Mouse (Mus musculus) small intestine, adult 2 months (tissue): ENCODE measurements around the gene Prtg. TPM values are rescaled to one million over a fixed set of nuclear protein-coding genes. Genes with fewer than 3 reads are reported as not detected.

Experiments used
- H3K27ac ChIP-seq: fragments of 200-500 bp; 2 replicates; pipeline ENCODE4 v1.5.1; 2012; ENCODE audit warnings: low read depth, low read length, control low read depth, inconsistent platforms; ENCODE audit not compliant: insufficient read depth
- H3K27me3 ChIP-seq: fragments of 200-500 bp; 2 replicates; pipeline ENCODE4 v1.6.1; 2012; ENCODE audit warnings: mild to moderate bottlenecking, moderate library complexity, low read length, inconsistent platforms; ENCODE audit not compliant: control insufficient read depth, insufficient read depth
- H3K36me3 ChIP-seq: fragments of 200-500 bp; 2 replicates; pipeline ENCODE4 v1.6.1; 2012; ENCODE audit warnings: mild to moderate bottlenecking, low read length, control low read depth, inconsistent platforms; ENCODE audit not compliant: control insufficient read depth, insufficient read depth
- H3K4me1 ChIP-seq: fragments of 200-500 bp; 2 replicates; pipeline ENCODE4 v1.6.1; 2012; ENCODE audit warnings: low read length, inconsistent platforms, mixed read lengths; ENCODE audit not compliant: control insufficient read depth, insufficient read depth, insufficient read length
- H3K4me3 ChIP-seq: fragments of 200-500 bp; 2 replicates; pipeline ENCODE4 v1.5.1; 2012; ENCODE audit warnings: low read depth, mild to moderate bottlenecking, control low read depth, inconsistent platforms, low read length, moderate library complexity
- CTCF ChIP-seq: fragments of 200-500 bp; IDR thresholded peaks from 2 replicates; pipeline ENCODE4 v1.5.1; 2012; ENCODE audit warnings: low read depth, mild to moderate bottlenecking, control low read depth, inconsistent platforms, low read length, moderate library complexity, mixed read lengths; ENCODE audit not compliant: insufficient replicate concordance, insufficient read length; ENCODE audit errors: extremely low read depth
- POLR2A ChIP-seq: fragments of 200-500 bp; IDR thresholded peaks from 2 replicates; pipeline ENCODE4 v1.6.1; 2012; ENCODE audit warnings: low read depth, mild to moderate bottlenecking, control low read depth, inconsistent platforms, low read length, moderate library complexity
- WGBS: fragments of 180-500 bp; shearing (Covaris S2); methylation state at CpG from one replicate; pipeline ENCODE4 v1.1.7; 2018; 5-methylcytosine and 5-hydroxymethylcytosine counted together
- polyA plus RNA-seq: library from polyadenylated mRNA; depleted of rRNA; stranded (reverse); fragments of >200 nt; gene quantifications from 2 replicates; pipeline ENCODE4 v1.2.3, GENCODE M21; 2012

Prtg gene
- polyA plus RNA-seq, 1 experiment = 0.01 TPM

GRCm38 (mm10) chr9:72861235-72861634 is 54.6 kb downstream of the Prtg start:
- Histone ChIP-seq H3K27me3 (no peaks in the 10 kb centered on the region), H3K4me3 (no peak overlapping the region), H3K4me1 (no peaks in the 10 kb centered on the region), H3K36me3 (no peaks in the 10 kb centered on the region), H3K27ac (no peak overlapping the region)
- no peak for TF ChIP-seq CTCF
- TF ChIP-seq POLR2A = no peak
- 82% methylated on average over 10 of the region's 10 CpGs for WGBS

- H3K4me1 ChIP-seq = no peaks in the 10 kb centered on the region
- no peak overlapping the region for H3K27ac ChIP-seq
- H3K36me3 ChIP-seq = no peaks in the 10 kb centered on the region
- H3K27me3 ChIP-seq = no peaks in the 10 kb centered on the region
- WGBS = 69% methylated on average over 11 of the region's 11 CpGs
- no peak overlapping the region for H3K4me3 ChIP-seq
- no peak for TF ChIP-seq POLR2A
- TF ChIP-seq CTCF = no peak
These were observed 55.5 kb downstream of the Prtg start for GRCm38 (mm10) chr9:72862186-72862585.

- H3K27me3 ChIP-seq = no peaks in the 10 kb centered on the region
- no peak overlapping the region for H3K4me3 ChIP-seq
- TF ChIP-seq POLR2A (no peak), CTCF (no peak)
- H3K36me3 ChIP-seq = no peaks in the 10 kb centered on the region
- no peaks in the 10 kb centered on the region for H3K4me1 ChIP-seq
- WGBS = 80% methylated on average over 4 of the region's 4 CpGs
- H3K27ac ChIP-seq = no peak overlapping the region
These were observed 56.3 kb downstream of the Prtg start for GRCm38 (mm10) chr9:72862955-72863354.

GRCm38 (mm10) chr9:72863773-72864172 is 57.1 kb downstream of the Prtg start:
- H3K4me3 ChIP-seq = no peak overlapping the region
- H3K36me3 ChIP-seq = no peaks in the 10 kb centered on the region
- H3K27me3 ChIP-seq = no peaks in the 10 kb centered on the region
- H3K4me1 ChIP-seq = no peaks in the 10 kb centered on the region
- 76% methylated on average over 5 of the region's 5 CpGs for WGBS
- TF ChIP-seq POLR2A (no peak), CTCF (no peak)
- H3K27ac ChIP-seq = no peak overlapping the region

GRCm38 (mm10) chr9:72867434-72867833 is 60.8 kb downstream of the Prtg start:
- no peaks in the 10 kb centered on the region for H3K36me3 ChIP-seq
- H3K27ac ChIP-seq = no peak overlapping the region
- no peaks in the 10 kb centered on the region for H3K4me1 ChIP-seq
- WGBS = 82% methylated on average over 6 of the region's 6 CpGs
- no peak for TF ChIP-seq CTCF
- no peak for TF ChIP-seq POLR2A
- H3K27me3 ChIP-seq = no peaks in the 10 kb centered on the region
- no peak overlapping the region for H3K4me3 ChIP-seq

- H3K4me3 ChIP-seq = no peak overlapping the region
These were observed 62.1 kb downstream of the Prtg start for GRCm38 (mm10) chr9:72868774-72869173.

GRCm38 (mm10) chr9:72871506-72872297 is 65.0 kb downstream of the Prtg start:
- Histone ChIP-seq H3K27ac (no peak overlapping the region), H3K36me3 (no peaks in the 10 kb centered on the region), H3K4me1 (no peaks in the 10 kb centered on the region), H3K4me3 (no peak overlapping the region), H3K27me3 (no peaks in the 10 kb centered on the region)
- no peak for TF ChIP-seq CTCF
- TF ChIP-seq POLR2A = no peak
- WGBS = 20% methylated on average over 13 of the region's 13 CpGs

More at GRCm38 (mm10) chr9:72868774-72869173, 62.1 kb downstream of the Prtg start:
- Histone ChIP-seq H3K4me1 (no peaks in the 10 kb centered on the region), H3K27ac (no peak overlapping the region), H3K36me3 (no peaks in the 10 kb centered on the region), H3K27me3 (no peaks in the 10 kb centered on the region)
- WGBS = 71% methylated on average over 2 of the region's 2 CpGs
- TF ChIP-seq POLR2A (no peak), CTCF (no peak)
